Mouse (Mus musculus) erythroblast, embryonic 14.5 days (primary cell): ENCODE data around the gene Mapk12.

Experiments
- GATA1 ChIP-seq: IDR thresholded peaks from 2 replicates; pipeline ENCODE4 v1.6.1; 2012; ENCODE audit warnings: low read length, inconsistent platforms, mixed read lengths
- TAL1 ChIP-seq: IDR thresholded peaks from 3 replicates; pipeline ENCODE4 v1.6.1; 2012; ENCODE audit warnings: low read length, inconsistent platforms, mixed read lengths

DNA sequence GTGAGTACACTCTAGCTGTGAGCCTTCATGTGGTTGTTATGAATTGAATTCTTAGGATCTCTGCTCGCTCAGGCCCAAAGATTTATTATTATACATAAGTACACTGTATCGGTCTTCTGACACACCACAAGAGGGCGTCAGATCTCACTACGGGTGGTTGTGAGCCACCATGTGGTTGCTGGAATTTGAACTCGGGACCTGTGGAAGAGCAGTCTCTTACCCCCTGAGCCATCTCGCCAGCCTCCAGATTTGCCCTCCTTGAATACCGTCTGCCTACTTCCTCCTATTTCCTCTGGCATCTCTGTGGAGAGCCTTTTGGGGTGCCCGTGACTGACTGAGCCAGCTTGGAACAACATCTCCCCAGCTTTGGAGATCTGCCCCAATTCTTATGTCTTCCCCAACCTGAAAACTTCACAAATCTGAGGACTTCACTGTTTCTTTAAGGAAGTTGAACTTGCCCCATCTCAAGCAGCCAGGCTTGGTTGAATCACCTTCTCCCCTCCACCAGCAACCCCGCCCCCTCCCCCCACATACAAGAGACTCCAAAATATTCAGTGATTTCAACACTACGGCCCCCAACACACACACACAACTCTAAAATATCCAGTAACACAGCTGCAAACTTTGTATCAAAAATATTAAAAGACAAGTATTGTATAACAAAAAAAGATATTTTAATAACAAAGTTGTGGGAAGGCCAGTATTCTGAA, 41.2 kb upstream of the Mapk12 start:
- no peak for TF ChIP-seq TAL1
- no peak for TF ChIP-seq GATA1
